Mouse (Mus musculus): ENCODE data around the gene Gm20696. TPM values are rescaled to one million over a fixed set of nuclear protein-coding genes. Genes with fewer than 3 reads are reported as not detected.

The Gm20696 gene
- total and polyA plus RNA-seq, 3 experiments, result 0.59 TPM; not detected in 2

GRCm38 (mm10) chr6:99506816-99507215, 159.8 kb downstream of the Gm20696 start:
- H3K4me1 ChIP-seq (ENCODE audit: control insufficient read depth in 1 of 2, insufficient read depth in 2 of 2), result peaks cover 4 to 10% of the 10 kb centered on the region in 2 experiments; a peak in 3 of 4 replicates
- H3K9ac ChIP-seq (ENCODE audit: insufficient read depth, low read depth), result no peak overlapping the region
- no peak overlapping the region for H3K27ac ChIP-seq (ENCODE audit: insufficient read depth, low read depth)
- H3K4me3 ChIP-seq (replicated peaks in 1 of 3; ENCODE audit: low read depth in 2 of 3, low read length in 2 of 3, poor library complexity in 1 of 3), result no peak overlapping the region
- H3K9me3 ChIP-seq (replicated peaks; ENCODE audit: low read length), result no peaks in the 10 kb centered on the region
- H3K4me2 ChIP-seq (ENCODE audit: insufficient read depth, low read depth, poor library complexity, severe bottlenecking), result no peak overlapping the region
- in situ Hi-C loops (cut with MboI; ENCODE audit: low pct_ligation_motif_present, low pct_unique_long_range_greater_than_20kb, low sequenced_read_pairs), result no loop called here
- H3K79me2 ChIP-seq (replicated peaks; ENCODE audit: control insufficient read depth, extremely low read depth, insufficient read depth, poor library complexity, severe bottlenecking), result no peaks in the 10 kb centered on the region
- TF ChIP-seq CTCF (conservative IDR thresholded peaks at IDR 0.05 in 1 of 2, IDR thresholded peaks at IDR 0.05 in 1 of 2; ENCODE audit: low read depth in 2 of 2, low read length in 2 of 2) (0 out of 4 replicates have a peak, but pooled peaks of 1 of the 2 experiments have one; percentile 7), CHD1 (IDR thresholded peaks at IDR 0.05; ENCODE audit: low read depth, low read length) (no peak)
- no peaks in the 10 kb centered on the region for H3K36me3 ChIP-seq (replicated peaks in 1 of 2; ENCODE audit: control insufficient read depth in 1 of 2, insufficient read depth in 1 of 2, low read length in 1 of 2)
- DNase-seq (ENCODE audit: extremely low read depth), result no peak
- H3K27me3 ChIP-seq (replicated peaks), result no peaks in the 10 kb centered on the region
- dilution Hi-C loops (cut with MboI; ENCODE audit: extremely low pct_ligation_motif_present, extremely low pct_unique_long_range_greater_than_20kb, low sequenced_read_pairs), result no loop called here

DNA sequence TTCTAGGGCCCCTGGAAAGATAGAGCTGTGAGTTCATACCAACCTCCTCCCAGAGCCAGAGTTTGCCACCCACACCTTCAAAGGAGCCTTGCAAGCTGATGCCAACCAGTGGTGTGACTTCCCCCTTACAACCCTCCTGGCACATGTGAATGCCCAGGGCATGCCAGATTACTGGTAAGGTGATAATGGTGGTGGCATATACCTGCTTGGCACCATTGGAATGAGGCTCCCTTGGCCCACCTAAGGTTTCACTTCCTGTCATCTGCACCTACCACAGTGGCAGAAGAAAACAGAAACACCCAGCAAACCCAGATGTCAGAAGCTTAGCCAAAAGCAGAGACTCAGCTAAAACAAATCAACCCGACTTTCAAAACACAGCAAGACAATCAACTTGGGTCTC, 162.9 kb downstream of the Gm20696 start:
- Histone ChIP-seq H3K27me3 (replicated peaks) (no peaks in the 10 kb centered on the region), H3K79me2 (replicated peaks; ENCODE audit: control insufficient read depth, extremely low read depth, insufficient read depth, poor library complexity, severe bottlenecking) (no peaks in the 10 kb centered on the region), H3K27ac (ENCODE audit: insufficient read depth, low read depth) (no peak overlapping the region), H3K4me2 (ENCODE audit: insufficient read depth, low read depth, poor library complexity, severe bottlenecking) (no peak overlapping the region), H3K4me3 (replicated peaks in 1 of 3; ENCODE audit: low read depth in 2 of 3, low read length in 2 of 3, poor library complexity in 1 of 3) (no peak overlapping the region), H3K36me3 (replicated peaks in 1 of 2; ENCODE audit: control insufficient read depth in 1 of 2, insufficient read depth in 1 of 2, low read length in 1 of 2) (no peaks in the 10 kb centered on the region), H3K9ac (ENCODE audit: insufficient read depth, low read depth) (no peak overlapping the region), H3K9me3 (replicated peaks; ENCODE audit: low read length) (no peaks in the 10 kb centered on the region), H3K4me1 (ENCODE audit: control insufficient read depth in 1 of 2, insufficient read depth in 2 of 2) (peaks cover 4 to 10% of the 10 kb centered on the region in 2 experiments; a peak in 3 of 4 replicates)
- dilution Hi-C loops (cut with MboI; ENCODE audit: extremely low pct_ligation_motif_present, extremely low pct_unique_long_range_greater_than_20kb, low sequenced_read_pairs) (no loop called here), in situ Hi-C loops (cut with MboI; ENCODE audit: low pct_ligation_motif_present, low pct_unique_long_range_greater_than_20kb, low sequenced_read_pairs) (no loop called here)
- TF ChIP-seq JUN (IDR thresholded peaks at IDR 0.05; ENCODE audit: insufficient read depth, low read depth, low read length) (no peak), CHD2 (IDR thresholded peaks at IDR 0.05; ENCODE audit: low read length) (no peak)
- DNase-seq (ENCODE audit: extremely low read depth), result no peak

DNA sequence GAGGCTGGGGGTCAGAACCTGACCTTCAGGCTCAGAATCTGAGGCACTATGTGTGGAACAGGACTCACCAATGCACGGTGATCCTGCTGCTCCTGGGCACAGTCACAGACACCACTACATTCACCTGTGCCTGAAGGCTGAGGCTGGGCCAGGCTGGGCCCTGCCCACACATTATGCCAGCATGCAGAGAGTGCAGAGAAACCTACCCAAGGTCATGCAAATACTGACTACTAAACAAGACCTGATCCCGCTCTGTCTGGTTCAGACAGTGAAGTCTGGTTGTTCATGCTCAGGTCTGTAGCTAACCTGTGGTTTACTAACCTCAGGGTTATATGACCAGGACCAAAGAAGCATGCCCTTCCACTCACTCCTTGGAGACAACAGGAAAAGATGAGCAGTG, 163.9 kb downstream of the Gm20696 start:
- in situ Hi-C loops (cut with MboI; ENCODE audit: low pct_ligation_motif_present, low pct_unique_long_range_greater_than_20kb, low sequenced_read_pairs), result no loop called here

GRCm38 (mm10) chr6:99502314-99502713, 164.3 kb downstream of the Gm20696 start:
- no peaks in the 10 kb centered on the region for H3K9me3 ChIP-seq (replicated peaks; ENCODE audit: low read length)
- H3K4me2 ChIP-seq (ENCODE audit: insufficient read depth, low read depth, poor library complexity, severe bottlenecking), result no peak overlapping the region
- DNase-seq (ENCODE audit: extremely low read depth), result no peak
- no peaks in the 10 kb centered on the region for H3K36me3 ChIP-seq (replicated peaks in 1 of 2; ENCODE audit: control insufficient read depth in 1 of 2, insufficient read depth in 1 of 2, low read length in 1 of 2)
- H3K4me1 ChIP-seq (ENCODE audit: control insufficient read depth in 1 of 2, insufficient read depth in 2 of 2), result peaks cover 8 to 22% of the 10 kb centered on the region in 2 experiments
- no peak overlapping the region for H3K9ac ChIP-seq (ENCODE audit: insufficient read depth, low read depth)
- no peak overlapping the region for H3K27ac ChIP-seq (ENCODE audit: insufficient read depth, low read depth)
- dilution Hi-C loops (cut with MboI; ENCODE audit: extremely low pct_ligation_motif_present, extremely low pct_unique_long_range_greater_than_20kb, low sequenced_read_pairs) (no loop called here), in situ Hi-C loops (cut with MboI; ENCODE audit: low pct_ligation_motif_present, low pct_unique_long_range_greater_than_20kb, low sequenced_read_pairs) (no loop called here)
- TF ChIP-seq RAD21 (IDR thresholded peaks at IDR 0.05; ENCODE audit: low read depth, low read length) (no peak; the same call in none of the 2 replicates), ELF1 (IDR thresholded peaks at IDR 0.05; ENCODE audit: low read depth, low read length) (no peak), POLR2A (IDR thresholded peaks at IDR 0.05; ENCODE audit: low read depth, low read length) (no peak), TCF12 (IDR thresholded peaks at IDR 0.05; ENCODE audit: low read depth, low read length) (no peak), GABPA (IDR thresholded peaks at IDR 0.05; ENCODE audit: insufficient replicate concordance, low read depth, low read length) (no peak), ZMIZ1 (IDR thresholded peaks at IDR 0.05; ENCODE audit: low read depth, low read length) (no peak), USF1 (IDR thresholded peaks at IDR 0.05; ENCODE audit: low read depth, low read length) (no peak), E2F4 (IDR thresholded peaks at IDR 0.05; ENCODE audit: insufficient replicate concordance, low read depth, low read length) (no peak), ETS1 (conservative IDR thresholded peaks at IDR 0.05; ENCODE audit: low read depth, low read length) (no peak), ZC3H11A (IDR thresholded peaks at IDR 0.05; ENCODE audit: low read depth, low read length) (no peak), JUND (conservative IDR thresholded peaks at IDR 0.05; ENCODE audit: low read depth, low read length) (no peak), CHD1 (IDR thresholded peaks at IDR 0.05; ENCODE audit: low read depth, low read length) (no peak)
- H3K79me2 ChIP-seq (replicated peaks; ENCODE audit: control insufficient read depth, extremely low read depth, insufficient read depth, poor library complexity, severe bottlenecking), result no peaks in the 10 kb centered on the region
- H3K4me3 ChIP-seq (replicated peaks in 1 of 3; ENCODE audit: low read depth in 2 of 3, low read length in 2 of 3, poor library complexity in 1 of 3), result no peak overlapping the region
- no peaks in the 10 kb centered on the region for H3K27me3 ChIP-seq (replicated peaks)

More for the DNA sequence above, 163.9 kb downstream of the Gm20696 start:
- Histone ChIP-seq H3K4me2 (ENCODE audit: insufficient read depth, low read depth, poor library complexity, severe bottlenecking) (no peak overlapping the region), H3K79me2 (replicated peaks; ENCODE audit: control insufficient read depth, extremely low read depth, insufficient read depth, poor library complexity, severe bottlenecking) (no peaks in the 10 kb centered on the region), H3K9ac (ENCODE audit: insufficient read depth, low read depth) (no peak overlapping the region), H3K4me3 (replicated peaks in 1 of 3; ENCODE audit: low read depth in 2 of 3, low read length in 2 of 3, poor library complexity in 1 of 3) (no peak overlapping the region), H3K27me3 (replicated peaks) (no peaks in the 10 kb centered on the region), H3K4me1 (ENCODE audit: control insufficient read depth in 1 of 2, insufficient read depth in 2 of 2) (peaks cover 8 to 18% of the 10 kb centered on the region in 2 experiments), H3K27ac (ENCODE audit: insufficient read depth, low read depth) (no peak overlapping the region), H3K36me3 (replicated peaks in 1 of 2; ENCODE audit: control insufficient read depth in 1 of 2, insufficient read depth in 1 of 2, low read length in 1 of 2) (no peaks in the 10 kb centered on the region), H3K9me3 (replicated peaks; ENCODE audit: low read length) (no peaks in the 10 kb centered on the region)
- dilution Hi-C loops (cut with MboI; ENCODE audit: extremely low pct_ligation_motif_present, extremely low pct_unique_long_range_greater_than_20kb, low sequenced_read_pairs), result no loop called here
- no peak for TF ChIP-seq MYC (IDR thresholded peaks at IDR 0.05; ENCODE audit: low read depth, low read length)
- no peak for DNase-seq (ENCODE audit: extremely low read depth)
